Mouse (Mus musculus) heart, adult 2 months (tissue): Measurements from ENCODE around the gene Fastk. TPM values are rescaled to one million over a fixed set of nuclear protein-coding genes. Genes with fewer than 3 reads are reported as not detected.
A peak's percentile ranks its signal among the peaks of the same experiment; 100 is the strongest.

Experiments used
- DNase-seq, 2 experiments: peaks; one replicate each; pipeline ENCODE4 v3.0.0; 2021
- H3K27ac ChIP-seq: fragments of 200-600 bp; 2 replicates; pipeline ENCODE4 v1.8.1; 2022
- H3K27me3 ChIP-seq: fragments of 200-500 bp; 2 replicates; pipeline ENCODE4 v1.6.1; 2012; ENCODE audit warnings: mild to moderate bottlenecking, low read length, inconsistent platforms, mixed read lengths; ENCODE audit not compliant: control insufficient read depth, insufficient read depth
- H3K36me3 ChIP-seq: fragments of 200-500 bp; 2 replicates; pipeline ENCODE4 v1.6.1; 2012; ENCODE audit warnings: low read length, inconsistent platforms; ENCODE audit not compliant: control insufficient read depth, insufficient read depth
- H3K4me1 ChIP-seq: fragments of 200-500 bp; 2 replicates; pipeline ENCODE4 v1.6.1; 2011; ENCODE audit warnings: low read length; ENCODE audit not compliant: control insufficient read depth, insufficient read depth
- H3K4me3 ChIP-seq: fragments of 200-600 bp; 2 replicates; pipeline ENCODE4 v1.8.1; 2022
- H3K79me2 ChIP-seq: fragments of 200-500 bp; replicated peaks from 2 replicates; pipeline ENCODE4 v1.6.1; 2012; ENCODE audit warnings: mild to moderate bottlenecking, inconsistent platforms, low read length, moderate library complexity, mixed read lengths; ENCODE audit not compliant: control insufficient read depth, insufficient read depth
- H3K9ac ChIP-seq: fragments of 200-500 bp; 2 replicates; pipeline ENCODE4 v1.6.1; 2012; ENCODE audit warnings: low read depth, mild to moderate bottlenecking, control low read depth, inconsistent platforms, low read length, mixed read lengths
- CTCF ChIP-seq: fragments of 200-600 bp; IDR thresholded peaks from 2 replicates; pipeline ENCODE4 v1.8.1; 2022; ENCODE audit warnings: antibody characterized with exemption, mild to moderate bottlenecking, moderate library complexity
- EP300 ChIP-seq: fragments of 200-500 bp; IDR thresholded peaks from 2 replicates; pipeline ENCODE4 v1.6.1; 2011; ENCODE audit warnings: low read depth, low read length, control low read depth; ENCODE audit not compliant: insufficient read depth
- POLR2A ChIP-seq: fragments of 200-500 bp; IDR thresholded peaks from 2 replicates; pipeline ENCODE4 v1.6.1; 2011; ENCODE audit warnings: mild to moderate bottlenecking, low read depth, low read length, control low read depth; ENCODE audit not compliant: insufficient read depth
- WGBS: fragments of 180-500 bp; shearing (Covaris S2); methylation state at CpG from one replicate; pipeline ENCODE4 v1.1.7; 2018; 5-methylcytosine and 5-hydroxymethylcytosine counted together
- intact Hi-C: fragments of 180-260 bp; cut with DNase I; formaldehyde crosslinking; loops from one replicate; pipeline ENCODE4 v1.15.1; 2025
- long read RNA-seq: library from polyadenylated mRNA; stranded (forward); transcript quantifications from one replicate; pipeline ENCODE4 v2.0.0, GENCODE M21; 2021
- polyA plus RNA-seq: library from polyadenylated mRNA; depleted of rRNA; stranded (reverse); fragments of >200 nt; gene quantifications from 2 replicates; pipeline ENCODE4 v1.2.3, GENCODE M21; 2012; rRNA removed
- total RNA-seq, 2 experiments: library from RNA; stranded (reverse); gene quantifications; 2 replicates each; pipeline ENCODE4 v1.2.3; 2021

Gene Fastk
- 100 to 1,000 TPM; 287 to 328 TPM for total RNA-seq
- polyA plus RNA-seq = 609 and 613 TPM in 2 replicates
- long read RNA-seq, transcript Fastk-201 (10 exons, 1,893 nt) = major isoform, 487 of 612 reads
- long read RNA-seq, transcript Fastk-215 (2 exons, 411 nt) = minor isoform, 5 of 612 reads
- long read RNA-seq, transcript Fastk-213 (9 exons, 2,552 nt) = minor isoform, 24 of 612 reads
- long read RNA-seq, partial matches to known transcripts = 16 of 612 reads
- long read RNA-seq, other reads (novel, unspliced or antisense) = 78 of 612 reads

DNA sequence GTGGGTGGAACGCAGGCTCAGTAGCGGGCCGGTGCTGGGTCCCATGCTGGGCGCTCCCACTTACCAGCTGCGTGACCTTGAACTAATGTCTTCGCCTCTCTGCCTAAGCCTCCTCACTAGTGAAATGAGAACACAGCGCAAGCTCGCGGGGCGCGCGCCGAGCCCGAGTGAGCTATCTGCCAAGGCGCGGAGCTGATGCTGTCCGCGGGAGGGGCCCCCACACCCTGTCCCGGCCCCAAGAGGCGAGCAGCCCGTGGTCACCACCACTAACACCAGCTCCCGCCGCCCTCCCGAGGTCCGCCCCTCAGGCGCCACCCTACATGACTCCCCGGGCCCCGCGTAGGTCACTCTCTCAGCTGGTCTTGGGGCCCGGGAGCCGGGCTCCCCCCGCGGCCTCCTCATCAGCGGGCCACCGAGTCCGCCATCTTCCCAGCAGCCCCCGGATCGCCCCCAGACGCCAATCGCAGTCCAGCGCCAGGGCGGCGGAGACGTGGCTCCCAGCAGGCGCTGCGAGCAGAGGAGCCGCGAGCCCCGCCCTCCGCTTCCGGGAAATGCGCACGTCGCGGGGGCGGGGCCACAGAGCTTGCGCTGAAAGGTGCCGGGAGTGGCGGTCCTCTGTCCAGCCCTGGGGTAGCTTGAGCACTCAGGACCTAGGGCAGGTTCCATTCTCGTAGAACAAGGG lies at the start of gene Fastk:
TSS of gene Fastk (minus strand) at position 542 of the 682 bp plus-strand sequence.
- peak within 1 kb of the TSS; percentile 76 for H3K4me3 ChIP-seq
- peak; percentile 95 to 97 for DNase-seq
- peak within 1 kb of the TSS; percentile 97 for H3K27ac ChIP-seq
- intact Hi-C loops = loop anchor here (2.0 to 10.0 kb wide), 2 partner anchors 18 to 390 kb away; no protein-coding TSS in a partner anchor
- TF ChIP-seq POLR2A (peak; percentile 91), CTCF (no peak), EP300 (peak; percentile 69)
- H3K36me3 ChIP-seq = no peaks in the 10 kb centered on the region
- under 1% methylated on average over 60 of the region's 60 CpGs for WGBS
- H3K79me2 ChIP-seq = no peaks in the 10 kb centered on the region
- no peaks in the 10 kb centered on the region for H3K27me3 ChIP-seq
- peak within 1 kb of the TSS; percentile 91 for H3K9ac ChIP-seq
- peaks cover 3% of the 10 kb centered on the region; the same call in 1 of the 2 replicates for H3K4me1 ChIP-seq

DNA sequence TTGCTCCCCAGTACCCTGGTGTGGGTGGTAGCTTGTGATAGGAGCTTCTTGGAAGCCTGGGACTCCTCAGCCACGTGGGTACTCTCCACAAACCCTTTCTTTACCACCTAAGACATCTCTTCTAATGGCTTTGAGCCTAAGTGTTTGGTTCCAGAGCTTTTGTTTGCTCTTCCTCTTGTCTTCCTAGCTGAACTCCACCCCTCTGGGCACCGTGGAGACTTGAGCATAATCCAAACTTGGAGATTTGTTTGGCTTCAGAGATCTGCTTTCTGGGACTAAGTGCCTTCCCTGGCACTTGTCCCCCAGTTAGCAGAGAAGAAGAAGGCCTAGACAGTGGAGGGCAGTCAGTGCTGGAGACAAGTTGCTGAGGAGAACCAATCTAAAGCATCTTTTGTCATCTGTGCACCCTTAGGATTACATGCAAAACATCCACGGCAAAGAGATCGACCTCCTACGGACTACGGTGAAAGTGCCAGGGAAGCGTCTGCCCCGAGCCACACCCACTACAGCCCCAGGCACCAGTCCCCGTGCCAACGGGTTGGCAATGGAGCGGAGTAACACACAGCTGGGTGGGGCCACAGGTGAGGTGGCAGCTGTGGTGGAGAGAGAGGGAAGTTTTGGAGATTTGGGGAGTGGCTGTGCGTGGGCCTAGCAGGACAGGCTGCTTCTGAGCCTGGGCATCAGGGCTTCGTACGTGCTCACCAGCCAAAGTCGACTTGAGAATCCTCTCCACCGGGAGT lies 47.6 kb upstream of the Fastk start:
- H3K4me1 ChIP-seq = no peaks in the 10 kb centered on the region
- no peak overlapping the region for H3K27ac ChIP-seq
- H3K9ac ChIP-seq = no peak overlapping the region
- no peak overlapping the region for H3K4me3 ChIP-seq
- no peaks in the 10 kb centered on the region for H3K79me2 ChIP-seq
- TF ChIP-seq POLR2A = no peak
- TF ChIP-seq EP300 = no peak
- no peak for TF ChIP-seq CTCF
- intact Hi-C loops = no loop called here
- no peak for DNase-seq
- no peaks in the 10 kb centered on the region for H3K36me3 ChIP-seq
- H3K27me3 ChIP-seq = no peaks in the 10 kb centered on the region
- 84% methylated on average over 16 of the region's 16 CpGs for WGBS

DNA sequence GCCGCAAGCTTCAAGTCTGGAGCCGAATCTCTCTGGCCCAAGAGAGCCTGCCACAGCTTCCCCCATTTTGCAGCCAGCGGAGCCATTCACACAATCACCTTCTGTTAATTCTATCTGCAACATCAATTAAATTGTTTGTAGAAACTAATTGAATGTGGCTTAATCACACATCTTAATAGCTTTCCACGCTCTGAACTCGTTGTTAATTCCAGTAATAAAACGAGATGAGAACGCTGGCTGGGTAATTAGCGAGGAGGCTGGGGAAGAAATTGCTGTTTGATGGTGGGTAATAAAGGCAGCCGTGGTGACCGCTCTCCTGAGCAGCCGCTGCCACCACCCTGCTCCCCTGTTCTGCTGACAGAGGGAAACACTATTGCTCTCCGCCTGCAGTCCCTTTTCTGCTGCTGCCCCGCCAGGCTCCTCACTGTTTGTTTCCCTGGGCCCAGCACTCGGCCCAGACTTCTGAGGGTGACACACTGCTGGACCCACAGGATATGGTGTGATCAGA lies 45.4 kb upstream of the Fastk start:
- Histone ChIP-seq H3K79me2 (no peaks in the 10 kb centered on the region), H3K27me3 (no peaks in the 10 kb centered on the region), H3K9ac (no peak overlapping the region), H3K4me1 (peaks cover 3% of the 10 kb centered on the region), H3K27ac (no peak overlapping the region), H3K4me3 (no peak overlapping the region), H3K36me3 (no peaks in the 10 kb centered on the region)
- no peak for TF ChIP-seq EP300
- TF ChIP-seq POLR2A = no peak
- no peak for TF ChIP-seq CTCF
- no peak for DNase-seq
- intact Hi-C loops = no loop called here
- WGBS = 92% methylated on average over 14 of the region's 14 CpGs

GRCm38 (mm10) chr5:24486738-24487137 lies 41.7 kb upstream of the Fastk start:
- peaks cover 3% of the 10 kb centered on the region for H3K4me1 ChIP-seq
- H3K27me3 ChIP-seq = no peaks in the 10 kb centered on the region
- H3K79me2 ChIP-seq = no peaks in the 10 kb centered on the region
- H3K9ac ChIP-seq = no peak overlapping the region
- WGBS = 89% methylated on average over 5 of the region's 5 CpGs
- intact Hi-C loops = loop anchor here (2.0 to 5.0 kb wide), 2 partner anchors 69 to 164 kb away; no protein-coding TSS in a partner anchor
- no peak for DNase-seq
- H3K27ac ChIP-seq = peak overlapping the region; percentile 13; the same call in 1 of the 2 replicates
- no peak for TF ChIP-seq EP300
- TF ChIP-seq POLR2A = no peak
- no peak for TF ChIP-seq CTCF
- no peaks in the 10 kb centered on the region for H3K36me3 ChIP-seq
- H3K4me3 ChIP-seq = no peak overlapping the region

DNA sequence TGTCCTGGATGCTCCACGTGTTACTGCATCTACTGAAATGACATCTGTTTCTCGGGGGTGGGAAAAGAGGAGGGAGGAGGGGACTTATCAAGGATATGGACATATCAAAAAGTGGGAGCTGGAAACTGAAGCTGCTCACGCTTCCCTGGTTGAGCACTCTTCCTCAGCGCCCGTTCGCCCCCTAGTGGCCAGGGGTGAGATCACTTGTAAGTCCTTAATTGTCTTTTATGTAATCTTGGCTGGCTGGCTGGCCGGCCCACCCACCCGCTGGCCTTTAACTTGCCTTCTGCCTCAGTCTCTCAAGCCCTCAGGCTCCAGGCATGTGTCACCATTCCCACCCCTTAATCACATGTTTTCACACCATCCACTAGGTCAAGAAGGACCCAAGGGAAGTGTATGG lies 41.0 kb upstream of the Fastk start:
- Histone ChIP-seq H3K27me3 (no peaks in the 10 kb centered on the region), H3K27ac (peak overlapping the region; percentile 13; the same call in 1 of the 2 replicates), H3K9ac (no peak overlapping the region), H3K79me2 (no peaks in the 10 kb centered on the region), H3K36me3 (no peaks in the 10 kb centered on the region), H3K4me3 (no peak overlapping the region), H3K4me1 (peaks cover 3% of the 10 kb centered on the region)
- intact Hi-C loops = loop anchor here (2.0 to 5.0 kb wide), 2 partner anchors 69 to 165 kb away; no protein-coding TSS in a partner anchor
- WGBS = 1% methylated on average over 8 of the region's 8 CpGs
- peak; percentile 85 to 91 for DNase-seq
- TF ChIP-seq CTCF = peak; percentile 95
- no peak; the same call in 1 of the 2 replicates for TF ChIP-seq EP300
